Mouse (Mus musculus) liver, embryonic 16.5 days (tissue): Measurements from ENCODE around the gene Defb26. TPM values are rescaled to one million over a fixed set of nuclear protein-coding genes. Genes with fewer than 3 reads are reported as not detected.

ENCODE experiments used
- ATAC-seq: fragments of 200-750 bp; cut with Nextera tagmentation; 2 replicates; pipeline ENCODE4 v1.8.0; 2017; ENCODE audit warnings: low read depth, mild to moderate bottlenecking, moderate number of reproducible peaks, moderate library complexity
- H3K27ac ChIP-seq: fragments of 300-500 bp; sonication (generic); 2 replicates; pipeline ENCODE4 v1.5.1; 2014; ENCODE audit warnings: mild to moderate bottlenecking, low read length
- H3K27me3 ChIP-seq: fragments of 300-500 bp; sonication (generic); 2 replicates; pipeline ENCODE4 v1.6.1; 2014; ENCODE audit warnings: low read depth, low read length, mixed read lengths; ENCODE audit not compliant: control insufficient read depth, insufficient read depth
- H3K36me3 ChIP-seq: fragments of 300-500 bp; sonication (generic); 2 replicates; pipeline ENCODE4 v1.6.1; 2014; ENCODE audit warnings: mild to moderate bottlenecking; ENCODE audit not compliant: control insufficient read depth, insufficient read depth
- H3K4me1 ChIP-seq: fragments of 300-500 bp; sonication (generic); 2 replicates; pipeline ENCODE4 v1.6.1; 2014; ENCODE audit warnings: low read depth, low read length, mixed read lengths; ENCODE audit not compliant: control insufficient read depth
- H3K4me2 ChIP-seq: fragments of 300-500 bp; sonication (generic); 2 replicates; pipeline ENCODE4 v1.6.1; 2014; ENCODE audit warnings: low read depth, low read length, mixed read lengths
- H3K4me3 ChIP-seq: fragments of 300-500 bp; sonication (generic); 2 replicates; pipeline ENCODE4 v1.5.1; 2014; ENCODE audit warnings: low read depth, mild to moderate bottlenecking, low read length
- H3K9ac ChIP-seq: fragments of 300-500 bp; sonication (generic); 2 replicates; pipeline ENCODE4 v1.6.1; 2014; ENCODE audit warnings: low read depth, low read length
- H3K9me3 ChIP-seq: fragments of 300-500 bp; sonication (generic); replicated peaks from 2 replicates; pipeline ENCODE4 v1.6.1; 2016; ENCODE audit warnings: low read length; ENCODE audit not compliant: control insufficient read depth
- WGBS: fragments of 180-500 bp; shearing (Covaris S2); extraction: QIAGEN DNeasy Blood & Tissue Kit; methylation state at CpG from one replicate; pipeline ENCODE4 v1.1.7; 2014; ENCODE audit not compliant: insufficient replicate concordance; 5-methylcytosine and 5-hydroxymethylcytosine counted together
- polyA plus RNA-seq: library from polyadenylated mRNA; unstranded; fragments of >200 nt; fragmentation: Nextera tagmentation; extraction: Ambion mirVana; gene quantifications from 2 replicates; pipeline ENCODE4 v1.2.1, GENCODE M21; 2015

Defb26 gene
- polyA plus RNA-seq, 1 experiment from 2014 or later, result not detected

DNA sequence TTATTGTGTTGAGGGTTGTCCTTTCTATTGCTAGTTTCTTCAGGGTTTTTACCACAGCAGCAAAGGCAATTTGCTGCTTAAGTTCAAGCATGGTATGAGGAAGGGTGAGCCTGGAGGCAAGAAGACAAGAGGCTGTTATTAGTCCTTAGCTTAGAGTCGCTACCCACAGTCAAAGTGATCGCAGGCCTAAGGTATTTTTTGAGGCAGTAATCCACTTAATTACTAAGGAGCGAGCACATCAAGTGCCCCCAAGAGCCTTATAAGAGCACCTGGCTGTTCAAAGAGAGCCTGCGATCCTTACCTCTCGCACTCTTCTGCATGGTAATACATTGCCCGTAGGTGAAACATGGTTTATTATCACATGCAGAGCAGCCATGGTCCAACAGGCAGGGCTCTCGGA lies 29.8 kb downstream of the Defb26 start:
- Histone ChIP-seq H3K27ac (no peak overlapping the region), H3K4me2 (no peak overlapping the region), H3K27me3 (no peaks in the 10 kb centered on the region), H3K9ac (no peak overlapping the region), H3K4me1 (no peaks in the 10 kb centered on the region), H3K36me3 (no peaks in the 10 kb centered on the region), H3K4me3 (no peak overlapping the region), H3K9me3 (no peaks in the 10 kb centered on the region)
- WGBS, result 65% methylated on average over 7 of the region's 7 CpGs
- ATAC-seq, result no peak

DNA sequence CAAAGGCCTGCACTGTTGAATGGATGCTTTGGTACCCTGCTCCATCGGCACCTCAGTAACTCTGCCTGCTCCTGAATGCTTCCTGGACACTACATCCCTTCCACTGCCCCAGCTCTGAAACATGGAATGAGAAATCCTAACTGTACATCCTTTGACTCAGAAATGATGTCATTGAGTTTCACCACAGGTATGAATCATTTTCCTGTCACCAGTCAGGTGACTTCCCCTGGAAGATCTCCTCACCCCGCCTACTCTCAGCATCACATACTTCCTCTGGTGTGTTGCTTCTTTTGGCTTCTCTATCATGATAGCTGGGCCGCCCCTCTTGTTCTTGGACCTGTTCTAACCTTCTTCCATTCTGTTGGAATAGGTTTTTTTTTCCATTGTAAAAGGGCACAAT lies 30.6 kb downstream of the Defb26 start:
- Histone ChIP-seq H3K4me2 (no peak overlapping the region), H3K9ac (no peak overlapping the region), H3K4me1 (no peaks in the 10 kb centered on the region), H3K36me3 (no peaks in the 10 kb centered on the region), H3K27me3 (no peaks in the 10 kb centered on the region), H3K4me3 (no peak overlapping the region), H3K27ac (no peak overlapping the region), H3K9me3 (no peaks in the 10 kb centered on the region)
- no peak for ATAC-seq
- 39% methylated on average over 3 of the region's 3 CpGs for WGBS

DNA sequence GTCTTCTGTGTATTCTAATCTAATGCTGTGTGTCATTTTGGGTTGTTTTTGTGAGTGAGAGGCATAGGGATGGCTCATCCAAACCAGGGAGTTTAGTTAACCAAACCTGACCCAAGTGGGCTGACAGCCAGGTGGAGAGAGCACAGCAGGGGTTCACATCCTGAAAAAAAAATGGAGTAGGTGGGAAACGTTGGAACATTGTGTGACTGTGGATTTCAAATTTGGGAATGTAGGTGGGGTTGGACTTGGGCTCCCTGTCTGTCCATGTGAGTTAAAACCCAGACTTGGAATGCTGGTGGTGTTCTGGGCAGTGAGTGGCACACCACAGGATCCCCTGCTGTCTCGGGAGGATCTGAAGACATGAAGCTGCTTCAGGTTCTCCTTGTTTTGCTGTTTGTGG lies 34.7 kb downstream of the Defb26 start, which contains the start of gene Defb20:
Gene Defb20 (plus strand): TSS at position 301 of the 400 bp plus-strand sequence.
- no peaks in the 10 kb centered on the region for H3K36me3 ChIP-seq
- no peak for ATAC-seq
- H3K9me3 ChIP-seq, result no peaks in the 10 kb centered on the region
- no peaks in the 10 kb centered on the region; the same call in 1 of the 2 replicates for H3K27me3 ChIP-seq
- no peak within 1 kb of the TSS for H3K9ac ChIP-seq
- H3K4me3 ChIP-seq, result no peak within 1 kb of the TSS
- no peaks in the 10 kb centered on the region for H3K4me1 ChIP-seq
- H3K27ac ChIP-seq, result no peak within 1 kb of the TSS
- H3K4me2 ChIP-seq, result no peak within 1 kb of the TSS
- 46% methylated on average over 2 of the region's 2 CpGs for WGBS

DNA sequence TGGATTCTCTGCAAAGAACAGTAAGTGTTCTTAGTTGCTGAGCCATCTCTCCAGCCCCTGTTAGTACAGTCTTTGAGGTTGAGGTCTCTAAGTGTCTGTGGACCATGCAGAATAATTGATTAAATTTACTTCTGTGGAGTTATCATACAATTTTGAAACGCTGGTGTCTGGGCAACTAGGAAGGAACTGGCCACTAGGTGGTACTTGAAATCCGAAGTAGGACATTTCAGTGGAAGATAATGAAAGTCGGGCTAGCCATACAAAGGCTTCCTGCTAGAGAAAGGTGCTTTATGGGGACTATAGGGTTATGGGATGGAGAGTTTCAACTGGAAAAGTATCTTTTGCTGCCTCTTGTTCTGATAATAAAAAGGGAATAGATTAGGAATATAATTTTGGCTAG lies 39.1 kb downstream of the Defb26 start:
- Histone ChIP-seq H3K4me2 (no peak overlapping the region), H3K4me1 (no peaks in the 10 kb centered on the region), H3K9ac (no peak overlapping the region), H3K27me3 (no peaks in the 10 kb centered on the region; the same call in 1 of the 2 replicates), H3K27ac (no peak overlapping the region), H3K36me3 (no peaks in the 10 kb centered on the region), H3K9me3 (no peaks in the 10 kb centered on the region), H3K4me3 (no peak overlapping the region)
- WGBS, result 18% methylated on average over 3 of the region's 3 CpGs
- ATAC-seq, result no peak

DNA sequence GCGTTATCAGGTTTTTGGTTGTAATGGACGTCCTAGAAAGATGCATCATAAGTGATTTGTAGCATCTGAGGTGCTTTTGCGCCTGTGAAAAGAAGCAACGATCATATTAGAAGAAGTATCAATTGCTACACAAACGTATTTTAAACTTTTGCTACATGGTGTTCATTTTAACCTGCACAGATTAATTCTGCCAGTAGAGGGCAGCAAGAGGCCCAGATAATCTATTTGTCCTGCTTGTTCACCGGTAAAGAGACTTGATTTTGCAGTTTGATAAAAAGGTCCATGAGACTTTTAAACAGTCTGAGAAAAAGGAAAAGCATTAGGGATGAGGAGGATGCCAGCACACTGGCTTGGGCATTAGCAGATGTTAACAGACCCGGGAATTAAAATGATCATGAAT lies 40.5 kb downstream of the Defb26 start:
- H3K27me3 ChIP-seq, result no peaks in the 10 kb centered on the region; the same call in 1 of the 2 replicates
- no peaks in the 10 kb centered on the region for H3K36me3 ChIP-seq
- no peak for ATAC-seq
- H3K4me3 ChIP-seq, result no peak overlapping the region
- no peak overlapping the region for H3K4me2 ChIP-seq
- no peak overlapping the region for H3K27ac ChIP-seq
- no peak overlapping the region for H3K9ac ChIP-seq
- no peaks in the 10 kb centered on the region for H3K4me1 ChIP-seq
- no peaks in the 10 kb centered on the region for H3K9me3 ChIP-seq
- WGBS, result 23% methylated on average over 7 of the region's 7 CpGs

DNA sequence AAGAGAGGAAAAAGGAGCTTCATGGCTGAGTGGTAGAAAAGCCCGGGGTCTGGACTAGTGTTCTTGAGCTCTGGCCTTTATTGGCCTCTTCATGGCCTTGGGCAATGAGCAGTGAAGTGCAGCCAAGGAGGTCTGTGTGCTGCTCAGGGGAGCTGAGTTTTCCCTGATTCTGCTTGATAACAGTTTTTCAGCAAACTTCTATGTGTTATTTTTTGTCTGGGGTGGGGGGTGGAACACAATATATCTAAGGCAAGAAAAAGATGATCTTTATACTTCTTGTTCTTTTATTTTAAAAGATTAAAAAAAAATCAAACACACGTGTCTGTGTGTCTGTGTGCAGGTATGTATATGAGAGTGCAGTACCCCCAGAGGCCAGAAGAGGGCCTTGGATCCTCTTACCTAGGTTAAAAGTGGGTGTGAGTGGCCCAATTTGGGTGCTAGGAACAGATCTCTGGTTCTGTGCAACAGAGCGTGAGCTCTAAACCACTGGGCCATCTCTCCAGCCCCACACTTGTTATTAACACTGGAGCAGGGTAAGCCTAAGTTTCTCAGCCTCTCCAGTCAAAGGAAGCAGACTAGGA lies 46.8 kb downstream of the Defb26 start, which contains the start of gene Defb23:
Gene Defb23 (minus strand): TSS at position 51 of the 581 bp plus-strand sequence.
- WGBS, result 60% methylated on average over 3 of the region's 3 CpGs

DNA sequence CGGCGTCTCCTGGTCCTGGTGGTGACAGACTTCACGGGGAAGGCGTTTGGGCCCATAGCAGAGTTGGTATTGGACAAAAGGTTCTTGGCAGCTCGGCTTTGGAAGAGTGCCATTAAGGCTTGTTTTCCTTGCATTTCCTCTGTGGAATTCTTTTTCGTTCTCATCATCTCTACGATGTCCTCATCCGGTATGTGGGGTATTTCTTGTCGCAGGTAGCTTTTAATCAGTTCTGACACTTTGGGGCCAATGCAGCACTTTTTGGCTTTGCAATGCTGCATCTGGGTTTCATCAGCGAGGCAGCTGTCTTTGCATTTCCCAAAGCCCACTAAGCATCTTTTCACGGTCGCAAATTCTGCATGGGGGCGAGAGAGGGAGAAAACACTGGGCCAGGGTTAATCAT lies 52.3 kb downstream of the Defb26 start:
- no peak overlapping the region for H3K4me3 ChIP-seq
- no peak overlapping the region for H3K27ac ChIP-seq
- no peaks in the 10 kb centered on the region for H3K4me1 ChIP-seq
- 61% methylated on average over 13 of the region's 13 CpGs for WGBS
- H3K27me3 ChIP-seq, result 0 out of 2 replicates have a peak, but pooled peaks cover 2% of the 10 kb centered on the region
- no peak overlapping the region for H3K9ac ChIP-seq
- H3K4me2 ChIP-seq, result no peak overlapping the region
- H3K9me3 ChIP-seq, result no peaks in the 10 kb centered on the region
- no peaks in the 10 kb centered on the region for H3K36me3 ChIP-seq
- no peak for ATAC-seq

More for the DNA sequence above, 46.8 kb downstream of the Defb26 start, which contains the start of gene Defb23:
- Histone ChIP-seq H3K4me3 (no peak within 1 kb of the TSS), H3K4me2 (no peak within 1 kb of the TSS), H3K36me3 (no peaks in the 10 kb centered on the region), H3K27ac (no peak within 1 kb of the TSS), H3K9ac (no peak within 1 kb of the TSS), H3K27me3 (no peaks in the 10 kb centered on the region), H3K4me1 (no peaks in the 10 kb centered on the region), H3K9me3 (no peaks in the 10 kb centered on the region)
- ATAC-seq, result no peak

Other genes starting within 250 kb of the Defb26 start
- 11.3 and 11.7 TPM in 2 replicates for gene Tbc1d20, start 217.9 kb downstream of the Defb26 start, polyA plus RNA-seq
- gene Rbck1, start 179.0 kb downstream of the Defb26 start, polyA plus RNA-seq, result 37.7 and 40.2 TPM in 2 replicates
- 6.5 and 6.8 TPM in 2 replicates for gene Trib3, start 167.7 kb downstream of the Defb26 start, polyA plus RNA-seq
- not detected in 2 replicates for gene Nrsn2, start 135.1 kb downstream of the Defb26 start, polyA plus RNA-seq
- gene Sox12, start 113.6 kb downstream of the Defb26 start, polyA plus RNA-seq, result 0.77 and 0.99 TPM in 2 replicates
- 6.4 and 6.7 TPM in 2 replicates for gene Zcchc3, start 96.7 kb downstream of the Defb26 start, polyA plus RNA-seq
- 0.12 and 0.18 TPM in 2 replicates for gene 6820408C15Rik, start 96.1 kb downstream of the Defb26 start, polyA plus RNA-seq
- not detected in 2 replicates for gene Defb23, start 47.1 kb downstream of the Defb26 start, polyA plus RNA-seq
- not detected in 2 replicates for gene Defb20, start 34.6 kb downstream of the Defb26 start, polyA plus RNA-seq
- gene Defb22, start 21.6 kb downstream of the Defb26 start, polyA plus RNA-seq, result not detected in 2 replicates
- not detected in 2 replicates for gene Defb28, start 6.6 kb upstream of the Defb26 start, polyA plus RNA-seq
- gene Defb29, start 28.4 kb upstream of the Defb26 start, polyA plus RNA-seq, result not detected in 2 replicates
- not detected in 2 replicates for gene Gm17416, start 57.6 kb upstream of the Defb26 start, polyA plus RNA-seq
- not detected in 2 replicates for gene Defb21, start 61.1 kb upstream of the Defb26 start, polyA plus RNA-seq
- not detected in 2 replicates for gene Defb19, start 68.6 kb upstream of the Defb26 start, polyA plus RNA-seq
- not detected in 2 replicates for gene Defb45, start 87.7 kb upstream of the Defb26 start, polyA plus RNA-seq
- gene Defb36, start 92.6 kb upstream of the Defb26 start, polyA plus RNA-seq, result not detected in 2 replicates
- gene Defb25, start 111.4 kb upstream of the Defb26 start, polyA plus RNA-seq, result not detected in 2 replicates
- 1.1 TPM in 2 replicates for gene Rem1, start 115.3 kb upstream of the Defb26 start, polyA plus RNA-seq
- 45.5 and 52.7 TPM in 2 replicates for gene H13, start 157.8 kb upstream of the Defb26 start, polyA plus RNA-seq
- 10.2 and 11.1 TPM in 2 replicates for gene Mcts2, start 175.3 kb upstream of the Defb26 start, polyA plus RNA-seq
- gene Id1, start 224.6 kb upstream of the Defb26 start, polyA plus RNA-seq, result 18.1 and 18.8 TPM in 2 replicates
- gene Cox4i2, start 242.5 kb upstream of the Defb26 start, polyA plus RNA-seq, result 0.95 and 1.4 TPM in 2 replicates